Mouse (Mus musculus) liver, embryonic 13.5 days (tissue): ENCODE results near the gene Ptprt. TPM values are rescaled to one million over a fixed set of nuclear protein-coding genes. Genes with fewer than 3 reads are reported as not detected.

Source experiments
- ATAC-seq: fragments of 200-750 bp; cut with Nextera tagmentation; 2 replicates; pipeline ENCODE4 v1.8.0; 2017; ENCODE audit warnings: low read depth, mild to moderate bottlenecking, moderate number of reproducible peaks, moderate library complexity
- DNase-seq: peaks from one replicate; pipeline ENCODE4 v3.0.0; 2022
- H3K27ac ChIP-seq: fragments of 300-500 bp; sonication (generic); 2 replicates; pipeline ENCODE4 v1.5.1; 2015; ENCODE audit warnings: moderate library complexity, mild to moderate bottlenecking, inconsistent platforms
- H3K27me3 ChIP-seq: fragments of 300-500 bp; sonication (generic); 2 replicates; pipeline ENCODE4 v1.6.1; 2015; ENCODE audit warnings: mild to moderate bottlenecking, inconsistent platforms
- H3K36me3 ChIP-seq: fragments of 300-500 bp; sonication (generic); 2 replicates; pipeline ENCODE4 v1.6.1; 2015; ENCODE audit warnings: mild to moderate bottlenecking, inconsistent platforms
- H3K4me1 ChIP-seq: fragments of 300-500 bp; sonication (generic); replicated peaks from 2 replicates; pipeline ENCODE4 v1.6.1; 2015; ENCODE audit warnings: inconsistent platforms
- H3K4me2 ChIP-seq: fragments of 300-500 bp; sonication (generic); 2 replicates; pipeline ENCODE4 v1.6.1; 2015; ENCODE audit warnings: inconsistent platforms, mild to moderate bottlenecking, moderate library complexity
- H3K4me3 ChIP-seq: fragments of 300-500 bp; sonication (generic); replicated peaks from 2 replicates; pipeline ENCODE4 v1.5.1; 2015; ENCODE audit warnings: mild to moderate bottlenecking, inconsistent platforms
- H3K9ac ChIP-seq: fragments of 300-500 bp; sonication (generic); 2 replicates; pipeline ENCODE4 v1.6.1; 2015; ENCODE audit warnings: mild to moderate bottlenecking, inconsistent platforms
- H3K9me3 ChIP-seq: fragments of 300-500 bp; sonication (generic); replicated peaks from 2 replicates; pipeline ENCODE4 v1.6.1; 2016; ENCODE audit warnings: inconsistent platforms
- WGBS: fragments of 180-500 bp; shearing (Covaris S2); methylation state at CpG from one replicate; pipeline ENCODE4 v1.1.7; 2015; ENCODE audit not compliant: insufficient replicate concordance; 5-methylcytosine and 5-hydroxymethylcytosine counted together
- polyA plus RNA-seq: library from polyadenylated mRNA; unstranded; fragments of >200 nt; fragmentation: Nextera tagmentation; extraction: Ambion mirVana; gene quantifications from 2 replicates; pipeline ENCODE4 v1.2.1, GENCODE M21; 2015

Gene Ptprt
- polyA plus RNA-seq, 1 experiment from 2014 or later: 0.01 TPM

DNA sequence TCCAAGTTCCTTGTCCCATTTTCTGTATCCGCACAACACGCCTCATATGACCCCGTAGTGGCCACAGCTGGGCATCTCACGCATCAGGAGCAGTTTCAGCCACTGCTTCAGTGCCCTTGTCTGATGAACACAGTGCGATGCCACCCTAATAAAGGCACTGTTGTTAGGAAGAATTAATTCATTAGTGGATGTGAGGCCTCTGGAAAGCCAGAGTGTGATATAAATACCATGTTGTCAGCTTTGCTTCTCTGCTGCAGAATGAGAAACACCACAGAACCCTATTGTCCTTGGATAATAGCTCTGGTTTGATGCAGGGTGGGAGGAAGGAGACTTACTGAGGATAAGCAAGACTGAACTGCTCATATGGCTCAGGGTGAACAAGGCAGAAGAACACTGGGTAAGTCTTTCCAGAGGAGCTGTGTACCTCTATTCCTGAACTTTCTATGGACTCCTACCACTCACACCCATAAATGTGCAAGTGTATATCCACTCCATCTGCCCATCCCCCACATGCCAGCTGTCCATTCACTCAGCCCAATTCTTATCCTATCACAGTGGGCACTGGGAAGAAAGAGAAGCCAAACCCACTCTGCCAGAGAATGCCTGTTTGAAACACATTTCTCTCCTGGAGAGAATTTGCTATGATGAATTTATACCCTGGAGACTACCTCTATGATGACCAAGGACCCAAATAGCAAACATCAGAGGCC is 582.2 kb downstream of the Ptprt start:
- no peak overlapping the region for H3K4me3 ChIP-seq
- DNase-seq (no peak), ATAC-seq (no peak)
- H3K27me3 ChIP-seq: no peaks in the 10 kb centered on the region
- H3K9ac ChIP-seq: no peak overlapping the region
- 77% methylated on average over 5 of the region's 5 CpGs for WGBS
- H3K4me2 ChIP-seq: no peak overlapping the region
- no peaks in the 10 kb centered on the region for H3K9me3 ChIP-seq
- H3K36me3 ChIP-seq: no peaks in the 10 kb centered on the region
- no peak overlapping the region for H3K27ac ChIP-seq
- H3K4me1 ChIP-seq: no peaks in the 10 kb centered on the region

GRCm38 (mm10) chr2:162052816-162053215 is 608.1 kb downstream of the Ptprt start:
- Histone ChIP-seq H3K27ac (no peak overlapping the region), H3K4me3 (no peak overlapping the region), H3K36me3 (no peaks in the 10 kb centered on the region), H3K9ac (no peak overlapping the region), H3K4me2 (no peak overlapping the region), H3K9me3 (0 out of 2 replicates have a peak, but pooled peaks cover 2% of the 10 kb centered on the region), H3K4me1 (no peaks in the 10 kb centered on the region), H3K27me3 (no peaks in the 10 kb centered on the region)
- 76% methylated on average over 3 of the region's 3 CpGs for WGBS
- ATAC-seq (no peak), DNase-seq (no peak)

GRCm38 (mm10) chr2:162050198-162050597 is 610.7 kb downstream of the Ptprt start:
- Histone ChIP-seq H3K36me3 (no peaks in the 10 kb centered on the region), H3K9ac (no peak overlapping the region), H3K4me3 (no peak overlapping the region), H3K4me1 (no peaks in the 10 kb centered on the region), H3K4me2 (no peak overlapping the region), H3K27ac (no peak overlapping the region), H3K27me3 (no peaks in the 10 kb centered on the region), H3K9me3 (0 out of 2 replicates have a peak, but pooled peaks cover 2% of the 10 kb centered on the region)
- no peak for ATAC-seq
- WGBS: 75% methylated on average over 4 of the region's 4 CpGs
- no peak for DNase-seq

- no peak overlapping the region for H3K4me3 ChIP-seq
- no peaks in the 10 kb centered on the region for H3K27me3 ChIP-seq
- H3K4me1 ChIP-seq: no peaks in the 10 kb centered on the region
- ATAC-seq: no peak
- H3K9me3 ChIP-seq: 0 out of 2 replicates have a peak, but pooled peaks cover 5% of the 10 kb centered on the region
- no peak for DNase-seq
- H3K4me2 ChIP-seq: no peak overlapping the region
- H3K9ac ChIP-seq: no peak overlapping the region
- WGBS: 55% methylated on average over 4 of the region's 4 CpGs
- no peaks in the 10 kb centered on the region for H3K36me3 ChIP-seq
- H3K27ac ChIP-seq: no peak overlapping the region
Observed at GRCm38 (mm10) chr2:162035615-162036014, 625.3 kb downstream of the Ptprt start.

- Histone ChIP-seq H3K4me3 (no peak overlapping the region), H3K9ac (no peak overlapping the region), H3K27ac (no peak overlapping the region), H3K4me1 (no peaks in the 10 kb centered on the region), H3K36me3 (no peaks in the 10 kb centered on the region), H3K9me3 (0 out of 2 replicates have a peak, but pooled peaks cover 5% of the 10 kb centered on the region), H3K27me3 (no peaks in the 10 kb centered on the region), H3K4me2 (no peak overlapping the region)
- DNase-seq (no peak), ATAC-seq (no peak)
- WGBS: 55% methylated on average over 4 of the region's 4 CpGs
Observed at GRCm38 (mm10) chr2:162031636-162032035, 629.3 kb downstream of the Ptprt start.

DNA sequence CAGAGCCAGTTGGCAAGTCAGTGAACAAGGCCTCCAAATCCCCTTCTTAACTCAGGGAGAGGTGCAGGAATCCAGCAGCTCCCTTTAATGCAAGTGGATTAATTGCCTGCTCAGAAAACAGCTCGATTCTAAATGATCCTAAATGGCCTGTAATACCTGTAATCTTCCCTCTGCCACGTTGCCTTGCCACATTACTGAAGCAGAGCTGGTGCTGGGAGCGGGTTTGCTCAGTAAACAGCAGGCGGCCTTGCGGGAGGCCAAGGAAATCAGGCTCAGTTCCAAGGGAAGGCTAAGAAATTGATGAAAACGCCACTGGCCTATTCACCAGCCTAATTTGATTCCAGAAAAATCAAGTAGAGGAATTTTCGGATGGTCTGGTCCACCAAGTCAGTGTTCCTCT is 659.9 kb downstream of the Ptprt start:
- 49% methylated on average over 7 of the region's 7 CpGs for WGBS
- H3K27me3 ChIP-seq: no peaks in the 10 kb centered on the region
- H3K9ac ChIP-seq: no peak overlapping the region
- no peak overlapping the region for H3K4me3 ChIP-seq
- no peak for ATAC-seq
- no peaks in the 10 kb centered on the region for H3K4me1 ChIP-seq
- H3K27ac ChIP-seq: no peak overlapping the region
- DNase-seq: no peak
- no peak overlapping the region for H3K4me2 ChIP-seq
- peaks cover 2% of the 10 kb centered on the region; the same call in 1 of the 2 replicates for H3K9me3 ChIP-seq
- no peaks in the 10 kb centered on the region for H3K36me3 ChIP-seq

DNA sequence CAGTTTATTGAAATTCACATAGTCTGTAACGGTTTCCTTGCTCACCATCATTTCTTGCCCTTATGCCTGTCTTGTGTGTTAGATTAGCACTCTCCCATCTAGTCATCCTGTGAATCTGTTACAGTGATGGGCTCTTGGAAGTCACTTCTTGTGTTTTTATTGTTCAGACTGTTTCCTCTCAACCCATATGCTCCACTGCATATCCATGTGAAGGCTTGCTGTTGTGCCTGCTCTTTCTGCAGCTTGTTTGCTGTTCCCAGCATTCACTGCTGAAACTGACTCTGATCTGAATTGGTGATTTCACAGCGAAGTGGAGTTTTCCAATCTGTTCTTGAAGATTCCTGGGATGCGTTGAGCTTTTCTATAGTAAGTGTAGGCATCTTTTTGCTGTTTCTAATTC is 678.6 kb downstream of the Ptprt start:
- Histone ChIP-seq H3K27me3 (no peaks in the 10 kb centered on the region), H3K4me3 (no peak overlapping the region), H3K4me2 (no peak overlapping the region), H3K4me1 (no peaks in the 10 kb centered on the region), H3K9ac (no peak overlapping the region), H3K36me3 (no peaks in the 10 kb centered on the region), H3K9me3 (no peaks in the 10 kb centered on the region), H3K27ac (no peak overlapping the region)
- DNase-seq (no peak), ATAC-seq (no peak)
- WGBS: 52% methylated on average over 3 of the region's 3 CpGs

DNA sequence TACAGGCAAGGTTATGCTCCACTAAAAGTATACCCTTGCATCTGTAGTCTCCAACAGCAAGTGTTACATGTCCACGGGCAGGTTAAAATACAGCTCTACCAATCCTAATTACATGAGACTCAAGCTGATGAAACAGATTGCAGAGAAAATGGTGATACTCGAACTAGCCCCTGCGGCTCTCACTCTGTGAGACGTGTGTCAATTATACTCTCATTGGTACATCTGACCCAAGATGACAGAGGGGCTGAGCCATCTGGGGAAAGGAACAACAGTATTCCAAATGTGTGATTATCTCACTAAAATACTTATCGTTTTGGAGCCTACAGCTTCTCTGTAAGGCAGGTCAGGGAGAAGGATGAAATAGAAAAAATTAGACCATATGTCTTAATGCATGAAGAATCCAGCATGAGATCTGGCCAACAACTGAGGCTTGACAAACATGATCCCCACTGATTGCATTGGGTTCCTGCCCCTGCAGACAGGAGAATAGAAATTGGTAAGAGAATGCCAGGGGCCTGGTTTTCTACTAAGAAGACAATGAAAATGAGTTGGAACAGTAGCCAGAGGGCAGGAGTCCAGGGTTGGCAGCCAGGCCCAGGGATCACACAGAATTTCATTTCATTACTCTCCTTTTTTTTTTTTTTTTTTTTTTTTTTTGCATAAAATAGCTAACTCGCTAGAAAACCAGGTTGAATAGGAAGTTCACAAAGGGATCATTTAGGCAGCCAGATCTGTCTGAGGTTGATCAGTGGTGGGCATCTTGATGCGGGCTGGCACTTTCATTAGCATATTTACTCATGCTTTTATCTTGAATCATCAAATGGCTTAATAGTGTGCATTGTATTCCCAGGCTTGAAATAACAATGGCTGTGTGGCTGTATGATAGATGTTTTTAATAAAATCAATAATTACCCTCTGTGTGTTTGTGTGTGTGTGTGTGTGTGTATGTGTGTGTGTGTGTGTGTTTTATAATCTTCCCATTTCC is 699.5 kb downstream of the Ptprt start:
- Histone ChIP-seq H3K4me2 (no peak overlapping the region), H3K9ac (no peak overlapping the region), H3K27me3 (no peaks in the 10 kb centered on the region), H3K9me3 (no peaks in the 10 kb centered on the region), H3K4me1 (no peaks in the 10 kb centered on the region), H3K27ac (no peak overlapping the region), H3K4me3 (no peak overlapping the region), H3K36me3 (no peaks in the 10 kb centered on the region)
- DNase-seq (no peak), ATAC-seq (no peak)
- WGBS: 64% methylated on average over 7 of the region's 7 CpGs

DNA sequence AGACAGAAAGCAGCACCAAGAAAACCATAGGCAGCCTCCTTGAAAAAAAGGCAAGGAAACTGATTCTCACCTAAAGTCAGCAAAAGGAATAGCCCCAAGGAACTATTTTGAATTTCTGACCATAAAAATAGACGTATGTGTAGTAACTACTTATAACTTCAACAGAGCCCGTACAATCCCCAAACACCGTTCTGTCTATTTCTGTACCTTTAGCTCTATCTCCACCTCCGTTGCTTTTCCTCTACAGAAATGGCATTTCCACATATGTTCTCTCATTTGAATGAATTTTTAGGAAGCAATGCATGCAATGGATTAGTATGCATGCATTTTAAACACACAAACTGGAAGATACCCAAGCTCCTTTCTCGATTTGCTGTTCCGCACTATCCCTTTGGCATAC is 715.5 kb downstream of the Ptprt start:
- no peak for DNase-seq
- Histone ChIP-seq H3K9me3 (0 out of 2 replicates have a peak, but pooled peaks cover 4% of the 10 kb centered on the region), H3K4me2 (no peak overlapping the region), H3K4me3 (no peak overlapping the region), H3K27me3 (no peaks in the 10 kb centered on the region), H3K27ac (no peak overlapping the region), H3K9ac (no peak overlapping the region), H3K36me3 (no peaks in the 10 kb centered on the region), H3K4me1 (no peaks in the 10 kb centered on the region)
- 76% methylated on average over 6 of the region's 6 CpGs for WGBS
- ATAC-seq: no peak

DNA sequence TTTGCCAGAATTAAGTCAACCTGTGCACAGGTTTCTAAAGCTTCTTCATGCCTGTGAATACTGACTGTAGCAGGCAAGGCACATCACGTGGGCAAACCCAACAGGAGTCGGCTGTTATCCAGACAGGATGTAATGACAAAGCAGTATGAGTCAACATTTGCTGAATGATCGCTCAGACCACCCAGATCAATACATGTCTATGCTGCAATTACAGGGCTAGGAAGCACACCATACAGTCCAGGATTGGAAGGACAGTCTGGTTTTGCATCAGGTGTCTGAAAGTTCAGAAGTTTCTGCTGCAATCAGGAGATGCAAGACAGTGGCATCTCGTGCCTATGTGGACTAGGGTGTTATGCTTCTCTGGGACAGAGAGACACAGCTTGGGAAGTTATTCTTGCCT is 716.3 kb downstream of the Ptprt start:
- 52% methylated on average over 4 of the region's 4 CpGs for WGBS
- no peaks in the 10 kb centered on the region for H3K36me3 ChIP-seq
- no peak overlapping the region for H3K4me2 ChIP-seq
- no peak overlapping the region for H3K4me3 ChIP-seq
- H3K4me1 ChIP-seq: no peaks in the 10 kb centered on the region
- peak; percentile 65 for ATAC-seq
- no peaks in the 10 kb centered on the region for H3K27me3 ChIP-seq
- H3K9me3 ChIP-seq: 0 out of 2 replicates have a peak, but pooled peaks cover 4% of the 10 kb centered on the region
- no peak for DNase-seq
- H3K9ac ChIP-seq: no peak overlapping the region
- no peak overlapping the region for H3K27ac ChIP-seq

- Histone ChIP-seq H3K27me3 (no peaks in the 10 kb centered on the region), H3K4me3 (no peak overlapping the region), H3K36me3 (no peaks in the 10 kb centered on the region), H3K4me1 (no peaks in the 10 kb centered on the region), H3K9ac (no peak overlapping the region), H3K27ac (no peak overlapping the region), H3K9me3 (0 out of 2 replicates have a peak, but pooled peaks cover 4% of the 10 kb centered on the region), H3K4me2 (no peak overlapping the region)
- peak; percentile 76 for ATAC-seq
- 45% methylated on average over 2 of the region's 2 CpGs for WGBS
- DNase-seq: no peak
Observed at GRCm38 (mm10) chr2:161941991-161942390, 719.0 kb downstream of the Ptprt start.
